Mouse (Mus musculus) c-Kit-positive CD71-positive TER-119-negative erythroid progenitor cells, embryonic 14.5 days (primary cell): ENCODE results near the gene Zmym2.

Source experiments
- DNase-seq: peaks from one replicate; pipeline ENCODE4 v3.0.0-alpha.2; 2013; ENCODE audit warnings: low read depth

Zmym2 gene

DNA sequence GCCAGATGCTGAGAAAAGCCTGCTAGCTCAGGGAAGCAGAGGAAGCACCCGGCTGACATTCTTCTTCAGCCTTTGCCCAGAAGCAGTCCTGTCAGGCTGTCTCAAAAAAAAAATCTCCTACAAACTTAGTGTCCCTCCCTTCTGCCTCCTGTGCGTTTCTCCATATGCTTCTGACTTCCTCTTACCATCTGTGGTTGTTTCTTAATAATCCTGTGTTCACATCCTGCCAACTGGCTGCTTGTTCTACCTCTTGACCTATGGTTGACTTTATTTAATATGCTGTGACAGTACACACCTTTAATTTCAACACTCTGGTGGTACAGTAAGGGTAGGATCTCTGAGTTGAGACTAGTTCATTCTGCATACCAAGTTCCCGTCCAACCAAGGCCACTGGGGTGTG is 32.1 kb downstream of the Zmym2 start:
- no peak for DNase-seq

DNA sequence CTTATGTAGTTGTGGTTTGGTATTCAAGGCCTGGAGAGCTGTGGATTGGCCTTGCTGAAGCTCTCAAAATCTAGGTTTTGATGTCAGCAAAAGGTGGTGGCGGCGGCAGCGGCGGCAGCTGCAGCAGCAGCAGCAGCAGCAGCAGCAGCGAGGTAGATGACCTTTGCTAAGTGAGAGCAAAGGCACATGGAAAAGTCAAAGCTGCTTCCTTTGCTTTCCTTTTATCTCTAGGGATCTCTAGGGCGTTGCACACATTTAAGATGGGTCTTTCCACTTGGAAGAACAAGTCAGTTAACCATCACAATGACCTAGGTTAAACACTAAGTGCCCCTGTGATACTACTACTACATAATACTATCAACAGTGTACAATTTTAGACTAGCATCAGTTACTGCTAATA is 49.0 kb downstream of the Zmym2 start:
- no peak for DNase-seq

DNA sequence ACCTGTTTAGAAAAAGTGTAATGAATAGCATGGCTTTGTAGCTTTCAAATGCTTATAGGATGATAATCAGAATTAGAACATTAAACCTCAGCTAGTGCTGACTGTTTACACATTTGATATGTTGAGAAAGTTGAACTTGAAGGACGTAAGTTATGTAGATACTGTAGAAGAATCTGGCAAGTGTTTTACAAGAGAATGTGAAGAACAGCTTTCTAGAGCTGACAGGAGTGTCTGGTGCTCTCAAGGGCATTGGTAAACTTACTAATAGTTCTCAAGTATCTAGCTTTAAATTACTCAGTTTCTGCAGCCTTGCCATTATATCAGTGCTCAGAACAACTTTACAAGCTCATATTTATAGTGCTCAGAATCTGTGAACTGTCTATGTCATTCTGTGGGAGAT is 53.5 kb downstream of the Zmym2 start:
- DNase-seq: no peak

DNA sequence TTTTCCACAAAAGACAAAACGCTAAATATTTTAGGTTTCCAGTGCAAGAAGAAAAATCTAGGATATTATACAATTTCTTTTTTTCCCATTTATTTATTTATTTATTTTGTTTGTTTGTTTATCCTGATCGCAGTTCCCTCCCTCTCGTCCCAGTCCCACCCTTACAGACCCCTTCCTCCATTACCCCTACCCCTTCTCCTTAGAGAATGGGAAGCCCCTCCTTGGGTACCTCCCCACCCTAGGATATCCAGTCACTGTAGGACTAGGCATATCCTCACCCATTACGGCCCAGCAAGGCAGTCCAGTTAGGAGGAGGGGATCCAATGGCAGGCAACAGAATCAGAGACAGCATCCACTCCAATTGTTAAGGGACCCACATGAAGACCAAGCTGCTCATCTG is 66.5 kb downstream of the Zmym2 start:
- DNase-seq: no peak

DNA sequence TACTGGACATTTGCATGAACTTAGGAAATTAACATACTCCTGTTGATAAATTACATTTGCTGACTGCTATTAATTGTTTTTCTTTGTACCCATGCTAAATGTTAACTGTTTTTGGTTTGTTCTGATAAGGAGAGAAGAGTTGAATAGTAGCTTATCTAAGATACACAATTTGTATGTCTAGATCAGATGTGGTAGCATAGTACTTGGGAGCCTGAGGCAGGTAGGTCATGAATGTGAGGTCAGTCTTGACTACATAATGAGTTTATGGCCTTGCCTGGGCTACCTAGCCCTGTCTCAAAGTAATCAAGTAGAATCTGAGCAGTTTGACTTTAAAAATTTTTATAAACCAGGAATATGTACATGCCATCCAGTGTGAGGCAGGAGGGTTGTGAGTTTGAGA is 67.9 kb downstream of the Zmym2 start:
- DNase-seq: peak; percentile 15

DNA sequence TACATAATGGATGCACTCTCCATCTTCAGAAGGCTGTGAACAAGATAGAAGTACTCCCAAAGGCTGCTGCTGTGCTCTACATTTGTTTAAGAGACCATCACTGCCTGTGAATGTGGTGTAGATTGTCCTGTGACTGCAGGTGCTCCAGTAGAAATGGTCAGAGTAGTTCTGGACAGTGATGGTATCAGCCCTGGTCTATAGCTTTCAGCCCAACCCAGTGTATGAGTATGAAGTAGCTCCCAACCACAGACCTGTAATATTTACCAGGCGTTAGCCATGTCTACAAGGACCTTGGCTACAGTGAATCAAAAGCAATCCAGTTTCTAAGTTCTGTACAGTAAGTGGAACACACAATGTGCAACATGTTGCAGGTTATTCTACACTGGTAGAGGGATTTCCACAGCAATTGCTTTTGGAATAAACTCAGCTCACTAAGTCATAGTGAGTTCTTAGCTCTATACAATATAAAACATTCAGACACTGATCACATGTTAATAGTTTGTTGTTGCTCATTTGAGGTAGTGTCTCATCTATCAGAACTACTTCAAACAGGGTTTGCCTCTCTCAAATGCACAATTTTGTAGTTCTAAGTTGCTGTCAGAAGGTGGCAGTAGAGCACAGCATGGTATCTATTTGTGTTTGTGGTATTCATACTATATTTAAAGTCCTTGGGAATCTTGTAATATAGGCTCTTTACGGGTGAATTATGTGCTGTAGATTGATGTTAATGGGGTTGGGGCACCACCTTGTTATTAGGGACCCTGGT is 77.7 kb downstream of the Zmym2 start:
- peak; percentile 48 for DNase-seq

DNA sequence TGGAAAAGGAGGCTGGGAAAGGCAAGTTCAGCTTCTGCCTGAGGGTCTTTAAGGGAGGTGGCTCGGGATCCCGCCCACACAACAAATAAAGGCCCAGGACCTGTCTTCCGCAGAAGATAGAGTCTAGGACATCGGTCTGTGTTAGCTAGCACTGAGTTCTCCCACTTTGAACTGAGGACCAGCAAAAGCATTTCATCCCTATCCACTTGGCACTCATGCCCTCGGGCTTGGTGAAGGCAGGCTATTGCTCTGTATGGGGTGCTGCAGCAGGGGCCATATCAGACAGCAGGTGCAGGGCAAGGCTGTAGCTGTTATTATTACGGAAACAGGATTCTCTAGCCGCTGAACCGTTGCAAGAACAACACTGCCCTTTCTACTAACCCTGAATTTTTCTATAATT is 83.2 kb downstream of the Zmym2 start:
- no peak for DNase-seq

DNA sequence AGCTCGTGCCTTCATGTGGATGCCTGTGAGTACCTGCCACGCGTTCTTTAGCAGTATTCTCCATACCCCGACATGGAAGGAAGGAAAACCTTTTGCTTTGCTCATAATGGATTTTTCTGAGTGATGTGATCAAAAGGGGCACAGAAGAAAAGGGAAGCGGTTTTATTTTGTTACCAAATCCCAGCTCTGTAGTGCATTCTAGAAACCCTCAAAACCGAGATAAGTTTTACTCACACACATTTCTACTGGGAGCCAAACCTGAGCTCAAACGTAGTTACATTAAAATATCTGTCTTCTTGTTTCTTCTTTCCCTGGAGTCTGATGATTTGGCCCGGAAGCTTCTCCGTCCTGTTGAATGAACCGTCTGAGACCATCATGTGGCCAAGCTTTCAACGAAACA is 83.7 kb downstream of the Zmym2 start:
- no peak for DNase-seq

DNA sequence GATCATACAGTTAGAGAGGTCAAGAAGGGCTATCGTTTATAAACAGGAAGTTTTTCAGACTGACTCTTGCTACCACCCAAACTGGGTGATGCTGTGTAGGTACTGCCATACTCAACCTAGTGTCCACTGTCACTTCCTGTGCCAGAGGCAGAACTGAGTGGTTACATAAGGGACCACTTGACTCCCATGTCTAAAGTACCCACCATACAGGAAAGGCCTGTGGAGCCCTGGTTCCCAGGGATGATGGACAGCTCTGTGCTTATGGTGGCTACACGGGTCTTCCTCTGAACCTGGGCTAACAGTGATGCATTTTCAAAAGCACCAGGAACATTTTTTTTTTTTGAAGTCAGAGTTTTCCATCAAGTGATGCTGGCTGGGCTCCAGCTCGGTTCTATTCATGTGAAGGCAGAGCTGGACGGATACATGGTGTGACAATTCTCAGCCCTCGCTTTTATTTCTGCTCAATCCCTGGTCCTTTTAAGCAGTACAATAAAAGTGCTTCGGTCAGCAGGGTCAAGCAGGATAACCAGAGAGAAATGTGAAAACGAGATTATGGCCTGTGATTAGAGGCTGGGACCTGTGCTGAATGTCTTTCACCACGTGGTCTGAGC is 91.7 kb downstream of the Zmym2 start:
- no peak for DNase-seq

DNA sequence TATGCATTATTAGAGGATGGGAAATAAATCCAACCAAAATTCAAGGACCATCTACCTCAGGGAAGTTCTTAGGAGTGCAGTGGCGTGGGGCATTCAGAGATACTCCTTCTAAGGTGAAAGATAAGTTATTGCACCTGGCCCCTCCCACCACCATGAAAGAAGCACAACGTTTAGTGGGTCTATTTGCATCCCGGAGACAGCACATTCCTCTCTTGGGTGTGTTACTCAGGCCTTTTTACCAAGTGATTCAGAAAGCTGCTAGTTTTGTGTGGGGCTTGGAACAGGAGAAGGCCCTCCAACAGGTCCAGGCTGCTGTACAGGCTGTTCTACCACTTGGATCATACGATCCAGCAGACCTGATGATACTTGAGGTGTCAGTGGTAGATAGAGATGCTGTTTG is 102.2 kb downstream of the Zmym2 start:
- DNase-seq: no peak
